Mouse (Mus musculus): ENCODE measurements around the gene Garnl3.

DNA sequence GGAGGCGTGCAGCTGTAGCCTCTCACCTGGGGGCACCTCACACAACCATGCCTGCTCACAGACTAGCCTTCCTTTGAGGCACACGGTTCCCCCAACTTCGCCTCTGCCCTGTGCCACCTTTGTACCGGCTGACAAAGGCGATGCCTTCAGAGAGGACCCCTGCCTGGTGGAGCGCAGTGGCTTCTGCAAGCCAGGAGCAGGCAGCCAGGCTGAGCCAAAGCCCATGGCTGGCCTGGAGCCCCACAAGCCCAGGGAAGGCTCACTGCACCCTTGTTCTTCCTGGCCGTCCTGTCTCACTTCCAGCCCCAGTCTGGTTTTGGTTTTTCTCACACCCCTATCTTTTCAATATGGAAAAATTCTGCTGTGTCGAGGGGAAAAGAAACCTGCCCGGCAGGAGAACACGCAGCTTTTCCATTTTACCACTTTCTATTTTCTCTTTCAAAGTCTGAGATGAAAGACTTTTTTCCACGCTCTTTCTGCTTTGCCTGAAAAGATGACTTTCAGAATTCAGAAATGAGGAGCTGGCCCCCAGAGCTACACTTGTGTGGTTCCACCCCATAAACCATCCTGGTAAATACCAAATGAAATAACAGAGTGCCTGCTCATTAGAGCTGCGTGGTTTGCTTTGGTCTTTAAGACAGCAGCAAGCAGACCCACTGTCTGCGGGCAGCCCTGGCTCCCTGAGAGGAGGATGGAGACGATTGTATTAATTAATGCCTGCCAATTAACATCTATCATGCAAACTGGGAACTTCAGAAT, 47.9 kb upstream of the Garnl3 start:
- TF ChIP-seq CTCF (IDR thresholded peaks at IDR 0.05; ENCODE audit: low read depth) (no peak), EP300 (IDR thresholded peaks at IDR 0.05; ENCODE audit: low read depth) (no peak)
